8 mouse cellular contexts compared by ENCODE assay signal in the genomic region with DNA sequence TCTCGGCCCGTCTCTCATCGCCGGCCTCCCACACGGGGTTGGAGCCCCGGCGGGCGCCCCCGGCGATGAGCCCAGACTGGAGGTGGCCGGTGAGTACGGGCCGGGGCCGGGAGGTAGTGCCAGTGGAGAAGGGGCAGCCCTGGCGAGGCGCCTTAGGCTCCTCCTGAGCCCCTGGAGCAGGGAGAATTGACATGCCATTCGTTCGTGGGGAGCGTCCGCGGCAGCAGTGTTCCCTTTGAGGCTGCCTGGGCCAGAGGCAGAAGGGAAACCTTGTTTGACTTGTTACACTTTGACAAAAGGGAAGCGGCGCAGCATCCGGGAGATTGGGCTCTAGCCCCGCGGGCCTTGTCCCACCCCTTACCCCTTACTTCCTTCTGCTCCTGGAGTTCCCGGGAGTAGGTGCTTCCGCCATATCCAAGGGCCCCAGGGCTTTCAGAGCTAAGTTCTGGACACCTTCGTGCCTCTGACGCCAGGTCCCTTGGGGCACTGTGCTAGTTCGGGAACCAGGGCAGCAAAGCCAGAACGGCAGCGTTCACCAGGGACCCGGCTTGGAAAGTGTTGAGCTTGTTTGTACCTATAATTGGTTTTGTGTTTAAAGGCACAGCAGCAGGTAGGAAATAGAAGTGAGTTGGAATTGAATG. TPM values are rescaled to one million over a fixed set of nuclear protein-coding genes. Genes with fewer than 3 reads are reported as not detected.
DNase-seq lines count a peak whose midpoint lies in the region; ATAC-seq lines count a peak whose summit lies in the region.

No protein-coding gene starts in this region.

- DNase-seq in B cell, adult 2 months: peak; percentile 58 to 62
- peak; percentile 77 for DNase-seq in R1 (ENCODE audit: low read depth, low spot score)
- peak; percentile 66 for DNase-seq in embryonic facial prominence, embryonic 10.5 days (ENCODE audit: low spot score)
- DNase-seq in heart, embryonic 10.5 days (ENCODE audit: low spot score): no peak
- DNase-seq in lung, adult 18-20 months: peak; percentile 57 to 58
- peak; percentile 56 for DNase-seq in neural tube, embryonic 11.5 days (ENCODE audit: low spot score)
- peak; percentile 65 for DNase-seq in thymus, postnatal 14 days

- peak overlapping the region; percentile 96 for H3K9ac ChIP-seq in kidney, embryonic 14.5 days (ENCODE audit: low read depth, low read length)
- peak overlapping the region; percentile 89 for H3K9ac ChIP-seq in neural tube, embryonic 11.5 days (ENCODE audit: low read length)

- H3K36me3 ChIP-seq in embryonic facial prominence, embryonic 10.5 days (replicated peaks): peaks cover 35% of the 10 kb centered on the region
- H3K36me3 ChIP-seq in heart, embryonic 10.5 days: peaks cover 27% of the 10 kb centered on the region
- H3K36me3 ChIP-seq in kidney, embryonic 14.5 days (ENCODE audit: control insufficient read depth, insufficient read depth, low read length): peaks cover 23% of the 10 kb centered on the region
- no peaks in the 10 kb centered on the region for H3K36me3 ChIP-seq in neural tube, embryonic 11.5 days (ENCODE audit: control insufficient read depth, insufficient read depth, low read length)

- H3K27me3 ChIP-seq in embryonic facial prominence, embryonic 10.5 days (replicated peaks; ENCODE audit: low read depth, poor library complexity, severe bottlenecking): no peaks in the 10 kb centered on the region
- H3K27me3 ChIP-seq in heart, embryonic 10.5 days (ENCODE audit: insufficient read depth, poor library complexity, severe bottlenecking): no peaks in the 10 kb centered on the region
- no peaks in the 10 kb centered on the region for H3K27me3 ChIP-seq in kidney, embryonic 14.5 days (ENCODE audit: control insufficient read depth, insufficient read depth, low read length)
- no peaks in the 10 kb centered on the region for H3K27me3 ChIP-seq in neural tube, embryonic 11.5 days (ENCODE audit: control insufficient read depth, insufficient read depth, low read length)

- H3K9me3 ChIP-seq in embryonic facial prominence, embryonic 10.5 days: no peaks in the 10 kb centered on the region
- H3K9me3 ChIP-seq in heart, embryonic 10.5 days: no peaks in the 10 kb centered on the region
- no peaks in the 10 kb centered on the region for H3K9me3 ChIP-seq in kidney, embryonic 14.5 days (ENCODE audit: control insufficient read depth, low read length)
- H3K9me3 ChIP-seq in neural tube, embryonic 11.5 days (ENCODE audit: control insufficient read depth, low read length): no peaks in the 10 kb centered on the region

- H3K4me1 ChIP-seq in embryonic facial prominence, embryonic 10.5 days: peaks cover 30% of the 10 kb centered on the region
- peaks cover 26% of the 10 kb centered on the region for H3K4me1 ChIP-seq in heart, embryonic 10.5 days
- peaks cover 12% of the 10 kb centered on the region; the same call in 1 of the 2 replicates for H3K4me1 ChIP-seq in kidney, embryonic 14.5 days (ENCODE audit: control insufficient read depth, insufficient read depth, low read length)
- peaks cover 9% of the 10 kb centered on the region for H3K4me1 ChIP-seq in neural tube, embryonic 11.5 days (ENCODE audit: control insufficient read depth, insufficient read depth, low read length)

- ATAC-seq in kidney, embryonic 14.5 days (ENCODE audit: low FRiP score, low TSS enrichment): 0 out of 2 replicates have a peak, but pooled peaks have one; percentile 2
- ATAC-seq in neural tube, embryonic 11.5 days (ENCODE audit: insufficient read depth, low FRiP score, low TSS enrichment): no peak

- WGBS in embryonic facial prominence, embryonic 10.5 days: under 1% methylated on average over 34 of the region's 34 CpGs
- WGBS in heart, embryonic 10.5 days: under 1% methylated on average over 34 of the region's 34 CpGs
- under 1% methylated on average over 32 of the region's 34 CpGs for WGBS in kidney, embryonic 14.5 days
- under 1% methylated on average over 34 of the region's 34 CpGs for WGBS in neural tube, embryonic 11.5 days

- H3K4me2 ChIP-seq in kidney, embryonic 14.5 days (replicated peaks; ENCODE audit: low read depth, low read length): peak overlapping the region; percentile 95
- H3K4me2 ChIP-seq in neural tube, embryonic 11.5 days (ENCODE audit: low read depth): peak overlapping the region; percentile 99

- H3K4me3 ChIP-seq in embryonic facial prominence, embryonic 10.5 days: peak overlapping the region; percentile 99
- peak overlapping the region; percentile 80 for H3K4me3 ChIP-seq in heart, embryonic 10.5 days
- peak overlapping the region; percentile 75 for H3K4me3 ChIP-seq in kidney, embryonic 14.5 days (ENCODE audit: low read length)
- peak overlapping the region; percentile 91 for H3K4me3 ChIP-seq in neural tube, embryonic 11.5 days (ENCODE audit: low read depth, low read length)

- H3K27ac ChIP-seq in embryonic facial prominence, embryonic 10.5 days (replicated peaks): peak overlapping the region; percentile 100
- peak overlapping the region; percentile 100 for H3K27ac ChIP-seq in heart, embryonic 10.5 days
- H3K27ac ChIP-seq in kidney, embryonic 14.5 days (ENCODE audit: low read depth, low read length): peak overlapping the region; percentile 98
- peak overlapping the region; percentile 97 for H3K27ac ChIP-seq in neural tube, embryonic 11.5 days (ENCODE audit: low read depth, low read length)

RNA-seq across cellular contexts. Expression of a gene that starts 0.7 kb away (rescaled TPM):
- 24.8 and 26.0 TPM in 2 replicates for polyA plus RNA-seq in embryonic facial prominence, embryonic 10.5 days (2016; fragmentation: Nextera tagmentation; extraction: Ambion mirVana)
- polyA plus RNA-seq in heart, embryonic 10.5 days (2016; fragmentation: Nextera tagmentation; extraction: Ambion mirVana): 15.0 and 17.7 TPM in 2 replicates
- polyA plus RNA-seq in kidney, embryonic 14.5 days (2014; fragmentation: Nextera tagmentation; extraction: Ambion mirVana): 18.2 and 27.2 TPM in 2 replicates
- 27.1 and 28.4 TPM in 2 replicates for polyA plus RNA-seq in neural tube, embryonic 11.5 days (2014; fragmentation: Nextera tagmentation; extraction: Ambion mirVana)

RNA-seq across cellular contexts. Expression of a gene that starts 19.2 kb away (rescaled TPM):
- polyA plus RNA-seq in embryonic facial prominence, embryonic 10.5 days (2016; fragmentation: Nextera tagmentation; extraction: Ambion mirVana): 17.8 and 20.0 TPM in 2 replicates
- polyA plus RNA-seq in heart, embryonic 10.5 days (2016; fragmentation: Nextera tagmentation; extraction: Ambion mirVana): 13.6 and 15.9 TPM in 2 replicates
- polyA plus RNA-seq in kidney, embryonic 14.5 days (2014; fragmentation: Nextera tagmentation; extraction: Ambion mirVana): 17.3 and 18.4 TPM in 2 replicates
- 13.1 and 14.0 TPM in 2 replicates for polyA plus RNA-seq in neural tube, embryonic 11.5 days (2014; fragmentation: Nextera tagmentation; extraction: Ambion mirVana)

RNA-seq across cellular contexts. Expression of a gene that starts 25.5 kb away (rescaled TPM):
- 0.04 and 0.11 TPM in 2 replicates for polyA plus RNA-seq in embryonic facial prominence, embryonic 10.5 days (2016; fragmentation: Nextera tagmentation; extraction: Ambion mirVana)
- polyA plus RNA-seq in heart, embryonic 10.5 days (2016; fragmentation: Nextera tagmentation; extraction: Ambion mirVana): 0.05 TPM in 1 of 2 replicates, not detected in the other
- polyA plus RNA-seq in kidney, embryonic 14.5 days (2014; fragmentation: Nextera tagmentation; extraction: Ambion mirVana): 0.23 TPM in 1 of 2 replicates, not detected in the other
- 0.08 and 0.18 TPM in 2 replicates for polyA plus RNA-seq in neural tube, embryonic 11.5 days (2014; fragmentation: Nextera tagmentation; extraction: Ambion mirVana)

RNA-seq across cellular contexts. Expression of a gene that starts 36.2 kb away (rescaled TPM):
- polyA plus RNA-seq in embryonic facial prominence, embryonic 10.5 days (2016; fragmentation: Nextera tagmentation; extraction: Ambion mirVana): 47.0 and 48.9 TPM in 2 replicates
- polyA plus RNA-seq in heart, embryonic 10.5 days (2016; fragmentation: Nextera tagmentation; extraction: Ambion mirVana): 82.7 and 89.2 TPM in 2 replicates
- 112 and 114 TPM in 2 replicates for polyA plus RNA-seq in kidney, embryonic 14.5 days (2014; fragmentation: Nextera tagmentation; extraction: Ambion mirVana)
- 50.8 and 56.0 TPM in 2 replicates for polyA plus RNA-seq in neural tube, embryonic 11.5 days (2014; fragmentation: Nextera tagmentation; extraction: Ambion mirVana)
